Mouse (Mus musculus): ENCODE measurements around the gene Mypn. TPM values are rescaled to one million over a fixed set of nuclear protein-coding genes. Genes with fewer than 3 reads are reported as not detected.

Gene Mypn
- polyA plus RNA-seq, 1 experiment from 2014 or later: not detected

GRCm38 (mm10) chr10:63122516-63122915 is 81.2 kb downstream of the Mypn start:
- WGBS: 32% methylated on average over 8 of the region's 8 CpGs

GRCm38 (mm10) chr10:63121961-63122360 is 81.8 kb downstream of the Mypn start:
- H3K4me1 ChIP-seq (replicated peaks; ENCODE audit: control insufficient read depth, insufficient read depth, low read length): no peaks in the 10 kb centered on the region
- DNase-seq (ENCODE audit: low spot score) (no peak), ATAC-seq (replicated peaks; ENCODE audit: low FRiP score) (no peak)
- no peaks in the 10 kb centered on the region for H3K9me3 ChIP-seq (ENCODE audit: control insufficient read depth, low read length)
- WGBS: 86% methylated on average over 14 of the region's 14 CpGs
- H3K27ac ChIP-seq (ENCODE audit: low read depth, low read length): no peak overlapping the region
- no peak overlapping the region for H3K9ac ChIP-seq (ENCODE audit: low read length)
- H3K4me2 ChIP-seq (ENCODE audit: low read depth, low read length, severe bottlenecking): no peak overlapping the region
- H3K4me3 ChIP-seq (ENCODE audit: low read depth, low read length): no peak overlapping the region
- no peaks in the 10 kb centered on the region for H3K36me3 ChIP-seq (ENCODE audit: control insufficient read depth, insufficient read depth, low read length)
- no peaks in the 10 kb centered on the region for H3K27me3 ChIP-seq (ENCODE audit: control insufficient read depth, insufficient read depth, low read length)

More at GRCm38 (mm10) chr10:63122516-63122915, 81.2 kb downstream of the Mypn start:
- H3K4me1 ChIP-seq (replicated peaks; ENCODE audit: control insufficient read depth, insufficient read depth, low read length): no peaks in the 10 kb centered on the region
- H3K9me3 ChIP-seq (ENCODE audit: control insufficient read depth, low read length): no peaks in the 10 kb centered on the region
- H3K4me2 ChIP-seq (ENCODE audit: low read depth, low read length, severe bottlenecking): no peak overlapping the region
- H3K9ac ChIP-seq (ENCODE audit: low read length): no peak overlapping the region
- H3K27ac ChIP-seq (ENCODE audit: low read depth, low read length): no peak overlapping the region
- DNase-seq (ENCODE audit: low spot score) (peak; percentile 59), ATAC-seq (replicated peaks; ENCODE audit: low FRiP score) (0 out of 2 replicates have a peak, but pooled peaks have one; percentile 79)
- no peak overlapping the region for H3K4me3 ChIP-seq (ENCODE audit: low read depth, low read length)
- H3K36me3 ChIP-seq (ENCODE audit: control insufficient read depth, insufficient read depth, low read length): no peaks in the 10 kb centered on the region
- H3K27me3 ChIP-seq (ENCODE audit: control insufficient read depth, insufficient read depth, low read length): no peaks in the 10 kb centered on the region

GRCm38 (mm10) chr10:63119916-63120315 is 83.8 kb downstream of the Mypn start:
- H3K9me3 ChIP-seq (ENCODE audit: control insufficient read depth, low read length): no peaks in the 10 kb centered on the region
- no peak overlapping the region for H3K27ac ChIP-seq (ENCODE audit: low read depth, low read length)
- no peak overlapping the region for H3K4me3 ChIP-seq (ENCODE audit: low read depth, low read length)
- no peak overlapping the region for H3K4me2 ChIP-seq (ENCODE audit: low read depth, low read length, severe bottlenecking)
- DNase-seq (ENCODE audit: low spot score) (no peak), ATAC-seq (replicated peaks; ENCODE audit: low FRiP score) (no peak)
- no peaks in the 10 kb centered on the region for H3K4me1 ChIP-seq (replicated peaks; ENCODE audit: control insufficient read depth, insufficient read depth, low read length)
- 80% methylated on average over 14 of the region's 14 CpGs for WGBS
- H3K36me3 ChIP-seq (ENCODE audit: control insufficient read depth, insufficient read depth, low read length): no peaks in the 10 kb centered on the region
- H3K27me3 ChIP-seq (ENCODE audit: control insufficient read depth, insufficient read depth, low read length): no peaks in the 10 kb centered on the region
- H3K9ac ChIP-seq (ENCODE audit: low read length): no peak overlapping the region

GRCm38 (mm10) chr10:63117583-63117982 is 86.2 kb downstream of the Mypn start:
- no peak overlapping the region for H3K27ac ChIP-seq (ENCODE audit: low read depth, low read length)
- DNase-seq (ENCODE audit: low spot score): no peak
- 90% methylated on average over 8 of the region's 8 CpGs for WGBS
- H3K4me2 ChIP-seq (ENCODE audit: low read depth, low read length, severe bottlenecking): no peak overlapping the region
- no peaks in the 10 kb centered on the region for H3K9me3 ChIP-seq (ENCODE audit: control insufficient read depth, low read length)
- H3K36me3 ChIP-seq (ENCODE audit: control insufficient read depth, insufficient read depth, low read length): no peaks in the 10 kb centered on the region
- H3K4me1 ChIP-seq (replicated peaks; ENCODE audit: control insufficient read depth, insufficient read depth, low read length): no peaks in the 10 kb centered on the region
- H3K9ac ChIP-seq (ENCODE audit: low read length): no peak overlapping the region
- H3K27me3 ChIP-seq (ENCODE audit: control insufficient read depth, insufficient read depth, low read length): no peaks in the 10 kb centered on the region
- no peak overlapping the region for H3K4me3 ChIP-seq (ENCODE audit: low read depth, low read length)
- ATAC-seq (replicated peaks; ENCODE audit: low FRiP score): no peak

GRCm38 (mm10) chr10:63116376-63116775 is 87.4 kb downstream of the Mypn start:
- DNase-seq (ENCODE audit: low spot score): no peak
- no peak for ATAC-seq (replicated peaks; ENCODE audit: low FRiP score)

GRCm38 (mm10) chr10:63115881-63116280 is 87.9 kb downstream of the Mypn start:
- Histone ChIP-seq H3K4me3 (ENCODE audit: low read depth, low read length) (no peak overlapping the region), H3K4me2 (ENCODE audit: low read depth, low read length, severe bottlenecking) (no peak overlapping the region), H3K9me3 (ENCODE audit: control insufficient read depth, low read length) (no peaks in the 10 kb centered on the region), H3K4me1 (replicated peaks; ENCODE audit: control insufficient read depth, insufficient read depth, low read length) (no peaks in the 10 kb centered on the region), H3K9ac (ENCODE audit: low read length) (no peak overlapping the region), H3K36me3 (ENCODE audit: control insufficient read depth, insufficient read depth, low read length) (no peaks in the 10 kb centered on the region), H3K27me3 (ENCODE audit: control insufficient read depth, insufficient read depth, low read length) (no peaks in the 10 kb centered on the region), H3K27ac (ENCODE audit: low read depth, low read length) (no peak overlapping the region)
- WGBS: 87% methylated on average over 15 of the region's 15 CpGs
- no peak for DNase-seq (ENCODE audit: low spot score)
- ATAC-seq (replicated peaks; ENCODE audit: low FRiP score): no peak

More at GRCm38 (mm10) chr10:63116376-63116775, 87.4 kb downstream of the Mypn start:
- Histone ChIP-seq H3K9me3 (ENCODE audit: control insufficient read depth, low read length) (no peaks in the 10 kb centered on the region), H3K27me3 (ENCODE audit: control insufficient read depth, insufficient read depth, low read length) (no peaks in the 10 kb centered on the region), H3K4me2 (ENCODE audit: low read depth, low read length, severe bottlenecking) (no peak overlapping the region), H3K27ac (ENCODE audit: low read depth, low read length) (no peak overlapping the region), H3K4me3 (ENCODE audit: low read depth, low read length) (no peak overlapping the region), H3K36me3 (ENCODE audit: control insufficient read depth, insufficient read depth, low read length) (no peaks in the 10 kb centered on the region), H3K4me1 (replicated peaks; ENCODE audit: control insufficient read depth, insufficient read depth, low read length) (no peaks in the 10 kb centered on the region), H3K9ac (ENCODE audit: low read length) (no peak overlapping the region)
- WGBS: 94% methylated on average over 9 of the region's 9 CpGs

GRCm38 (mm10) chr10:63113716-63114360 is 89.9 kb downstream of the Mypn start:
- no peaks in the 10 kb centered on the region for H3K36me3 ChIP-seq (ENCODE audit: control insufficient read depth, insufficient read depth, low read length)
- ATAC-seq (replicated peaks; ENCODE audit: low FRiP score) (no peak), DNase-seq (ENCODE audit: low spot score) (no peak)
- no peak overlapping the region for H3K4me3 ChIP-seq (ENCODE audit: low read depth, low read length)
- no peak overlapping the region for H3K4me2 ChIP-seq (ENCODE audit: low read depth, low read length, severe bottlenecking)
- WGBS: 86% methylated on average over 6 of the region's 6 CpGs
- no peaks in the 10 kb centered on the region for H3K27me3 ChIP-seq (ENCODE audit: control insufficient read depth, insufficient read depth, low read length)
- no peaks in the 10 kb centered on the region for H3K9me3 ChIP-seq (ENCODE audit: control insufficient read depth, low read length)
- no peaks in the 10 kb centered on the region for H3K4me1 ChIP-seq (replicated peaks; ENCODE audit: control insufficient read depth, insufficient read depth, low read length)
- H3K27ac ChIP-seq (ENCODE audit: low read depth, low read length): no peak overlapping the region
- H3K9ac ChIP-seq (ENCODE audit: low read length): no peak overlapping the region

GRCm38 (mm10) chr10:63113027-63113604 is 90.6 kb downstream of the Mypn start:
- H3K4me1 ChIP-seq (replicated peaks; ENCODE audit: control insufficient read depth, insufficient read depth, low read length): no peaks in the 10 kb centered on the region
- 56% methylated on average over 5 of the region's 5 CpGs for WGBS
- no peak overlapping the region for H3K9ac ChIP-seq (ENCODE audit: low read length)
- H3K27ac ChIP-seq (ENCODE audit: low read depth, low read length): no peak overlapping the region
- H3K36me3 ChIP-seq (ENCODE audit: control insufficient read depth, insufficient read depth, low read length): no peaks in the 10 kb centered on the region
- 0 out of 2 replicates have a peak, but pooled peaks have one; percentile 39 for ATAC-seq (replicated peaks; ENCODE audit: low FRiP score)
- H3K9me3 ChIP-seq (ENCODE audit: control insufficient read depth, low read length): no peaks in the 10 kb centered on the region
- no peaks in the 10 kb centered on the region for H3K27me3 ChIP-seq (ENCODE audit: control insufficient read depth, insufficient read depth, low read length)
- no peak for DNase-seq (ENCODE audit: low spot score)
- no peak overlapping the region for H3K4me3 ChIP-seq (ENCODE audit: low read depth, low read length)
- H3K4me2 ChIP-seq (ENCODE audit: low read depth, low read length, severe bottlenecking): no peak overlapping the region

GRCm38 (mm10) chr10:63100657-63101056 is 103.1 kb downstream of the Mypn start:
- H3K27me3 ChIP-seq (ENCODE audit: control insufficient read depth, insufficient read depth, low read length): peaks cover 3% of the 10 kb centered on the region; the same call in 1 of the 2 replicates
- H3K9me3 ChIP-seq (ENCODE audit: control insufficient read depth, low read length): no peaks in the 10 kb centered on the region
- ATAC-seq (replicated peaks; ENCODE audit: low FRiP score) (no peak), DNase-seq (ENCODE audit: low spot score) (no peak)
- H3K27ac ChIP-seq (ENCODE audit: low read depth, low read length): no peak overlapping the region
- peak overlapping the region; percentile 72 for H3K9ac ChIP-seq (ENCODE audit: low read length)
- H3K36me3 ChIP-seq (ENCODE audit: control insufficient read depth, insufficient read depth, low read length): no peaks in the 10 kb centered on the region
- H3K4me1 ChIP-seq (replicated peaks; ENCODE audit: control insufficient read depth, insufficient read depth, low read length): no peaks in the 10 kb centered on the region; the same call in 1 of the 2 replicates
- WGBS: 10% methylated on average over 9 of the region's 9 CpGs
- peak overlapping the region; percentile 85 for H3K4me2 ChIP-seq (ENCODE audit: low read depth, low read length, severe bottlenecking)
- H3K4me3 ChIP-seq (ENCODE audit: low read depth, low read length): peak overlapping the region; percentile 55

All from forebrain, embryonic 11.5 days (tissue).